Mouse (Mus musculus) adrenal gland, adult 8-10 months (tissue): ENCODE measurements around the gene Klhl7. TPM values are rescaled to one million over a fixed set of nuclear protein-coding genes. Genes with fewer than 3 reads are reported as not detected.
A peak's percentile ranks its signal among the peaks of the same experiment; 100 is the strongest.

Experiments used
- DNase-seq: peaks from one replicate; pipeline ENCODE4 v3.0.0; 2022
- total RNA-seq, 4 experiments: library from RNA; stranded (reverse); gene quantifications; 2 replicates each; pipeline ENCODE4 v1.2.4; 2022

Klhl7 gene
- 10 to 100 TPM; 37.0 to 41.8 (median 39.4) TPM for total RNA-seq

DNA sequence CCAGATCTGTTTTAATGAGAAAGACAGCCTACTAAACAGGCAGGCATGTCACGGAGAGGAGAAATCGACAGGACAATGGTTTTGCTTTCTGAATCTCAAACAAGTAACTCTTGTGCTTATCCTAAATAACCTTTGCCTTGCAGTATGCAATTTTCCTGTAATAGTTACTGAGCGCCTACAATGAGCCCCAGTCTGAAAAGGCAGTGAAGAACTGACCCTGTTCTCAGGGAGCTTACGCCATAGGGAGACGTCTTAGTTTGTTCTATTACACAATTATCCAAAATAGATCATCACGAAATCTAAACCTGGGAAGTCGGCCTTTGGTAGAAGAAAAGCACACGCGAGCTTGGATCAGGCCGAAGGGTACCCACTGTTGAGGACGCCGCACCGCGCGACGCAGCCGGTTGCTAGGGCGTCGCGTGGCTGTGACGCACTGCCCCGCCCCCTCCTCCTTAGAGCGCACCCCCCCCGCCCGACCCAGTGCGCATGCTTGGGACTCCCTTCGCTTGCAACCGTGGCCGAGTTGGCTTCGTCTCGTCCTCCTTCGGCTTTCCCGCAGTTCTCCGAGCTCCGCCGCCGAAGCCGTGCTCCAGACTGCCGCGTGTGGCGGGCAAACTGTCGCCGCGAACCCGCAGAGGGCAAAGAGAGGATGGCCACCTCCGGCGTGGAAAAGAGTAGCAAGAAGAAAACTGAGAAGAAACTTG is at the start of gene Klhl7:
Gene Klhl7, plus strand, starts transcription at position 500 of the 704 bp plus-strand sequence.
- peak; percentile 76 for DNase-seq

DNA sequence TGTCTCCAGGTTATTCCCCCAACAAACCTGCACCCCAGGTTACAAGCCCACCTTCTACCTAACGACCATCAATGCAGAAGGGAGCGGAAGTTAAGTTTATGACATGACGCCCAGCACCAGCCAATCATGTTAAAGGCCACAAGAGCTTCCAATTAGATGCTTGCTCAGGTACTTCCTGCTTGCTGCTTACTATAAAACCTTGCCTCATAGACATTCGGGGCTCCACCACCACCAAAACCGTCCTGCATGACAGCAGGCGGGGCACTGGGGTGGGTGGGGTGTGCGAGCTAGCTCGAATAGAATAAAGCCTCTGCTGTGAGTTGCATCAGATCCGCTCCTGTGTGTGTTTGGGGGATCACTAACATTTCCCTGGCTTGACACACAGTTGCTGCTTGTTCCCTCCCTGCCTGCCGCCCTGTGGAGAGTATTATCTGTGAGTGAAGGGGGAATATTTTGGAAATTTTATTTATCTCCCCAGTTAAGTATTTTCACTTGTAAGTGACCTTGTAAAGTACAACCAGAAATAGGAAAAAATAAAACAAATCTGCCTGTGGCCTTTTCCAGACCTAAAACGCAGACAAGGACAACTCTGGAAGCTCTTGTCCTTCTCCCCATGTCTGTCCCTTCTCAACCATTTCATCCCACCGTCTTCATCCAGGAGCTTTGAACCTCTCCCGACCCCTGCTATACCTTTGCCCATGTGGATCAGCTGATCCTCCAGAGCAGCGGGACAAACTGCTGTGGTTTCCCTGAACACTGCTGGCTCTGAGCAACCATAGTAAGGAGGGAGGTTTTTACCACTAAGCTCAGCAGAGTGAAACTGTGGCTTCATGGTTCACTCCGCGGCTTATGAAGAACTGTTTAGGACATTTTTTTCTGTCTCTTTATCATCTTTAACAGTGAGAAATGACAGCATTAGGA is 48.4 kb upstream of the Klhl7 start:
- DNase-seq, result no peak

DNA sequence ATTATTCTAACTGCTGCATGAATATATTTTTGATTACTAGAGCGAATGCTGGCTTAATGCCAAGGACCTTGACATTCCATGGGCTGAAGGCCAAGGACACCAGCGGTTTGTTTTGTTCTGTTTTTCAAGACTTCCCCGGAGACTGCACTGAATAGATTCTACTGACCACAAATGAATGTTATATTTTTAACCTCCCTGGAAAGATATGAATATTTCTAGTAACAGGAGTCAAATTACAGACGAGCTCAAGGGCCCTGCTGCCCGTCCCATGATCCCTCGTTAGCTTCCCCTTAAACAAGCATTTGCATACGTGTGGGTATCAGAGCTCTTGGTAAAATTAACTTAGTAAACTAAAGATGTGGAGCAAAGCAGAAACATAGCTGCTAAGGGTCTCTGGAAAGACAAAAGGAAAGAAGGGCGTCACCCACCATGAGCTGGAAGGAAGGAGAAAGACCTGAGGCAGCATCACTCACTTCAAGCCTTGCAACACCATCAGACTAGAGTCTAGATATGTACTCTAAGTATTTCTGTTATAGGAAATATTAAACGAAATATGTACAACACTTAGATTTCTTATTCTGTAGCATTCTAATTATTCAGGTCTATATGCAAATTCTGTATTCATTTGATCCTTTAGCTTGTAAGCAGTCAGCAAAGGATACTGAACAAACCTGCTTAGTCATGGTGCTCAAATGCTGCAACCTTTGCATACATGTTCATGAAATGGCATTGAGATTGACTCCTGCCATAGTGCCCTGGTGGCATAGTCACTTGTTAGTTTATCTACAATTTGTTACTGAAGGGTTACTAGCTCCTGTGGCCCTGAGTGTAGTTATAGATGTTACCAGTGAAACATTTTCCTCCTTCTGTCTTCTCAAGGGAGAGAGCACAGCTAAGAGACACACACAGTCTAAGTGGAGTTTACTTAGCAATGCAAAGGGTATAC is 46.9 kb upstream of the Klhl7 start:
- DNase-seq, result no peak

DNA sequence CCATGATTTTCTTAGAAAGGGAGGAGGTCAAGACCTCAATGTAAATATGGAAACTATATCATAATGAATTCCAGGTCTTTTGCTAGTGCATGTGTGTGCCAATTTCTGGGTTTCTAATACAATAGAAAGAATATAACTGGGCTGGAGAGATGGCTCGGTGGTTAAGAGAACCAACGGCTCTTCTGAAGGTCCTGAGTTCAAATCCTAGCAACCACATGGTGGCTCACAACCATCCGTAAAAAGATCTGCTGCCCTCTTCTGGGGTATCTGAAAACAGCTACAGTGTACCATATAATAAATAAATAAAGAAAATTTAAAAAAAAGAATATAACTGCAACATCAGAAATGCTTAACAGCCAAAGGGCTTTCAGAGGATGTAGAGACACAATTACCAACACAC is 46.0 kb upstream of the Klhl7 start:
- DNase-seq, result no peak

DNA sequence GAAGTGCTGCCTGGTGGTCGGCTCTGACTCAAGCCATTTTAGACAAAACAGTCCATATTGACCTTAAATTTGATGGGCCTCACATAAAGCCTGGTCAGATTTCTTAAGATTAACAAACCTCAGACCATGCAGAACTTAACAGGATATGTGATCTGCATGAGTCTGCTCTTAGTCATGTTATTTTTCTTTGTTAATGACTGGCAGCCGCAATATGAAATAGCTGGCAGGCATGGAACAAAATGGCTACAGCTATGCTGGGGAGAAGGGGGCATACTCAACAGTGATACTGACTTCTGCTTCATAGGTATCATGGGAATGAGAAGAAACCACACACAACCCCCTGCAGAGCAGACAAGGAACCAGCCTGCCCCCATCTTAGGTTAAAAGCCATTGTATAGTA is 43.5 kb upstream of the Klhl7 start:
- no peak for DNase-seq

DNA sequence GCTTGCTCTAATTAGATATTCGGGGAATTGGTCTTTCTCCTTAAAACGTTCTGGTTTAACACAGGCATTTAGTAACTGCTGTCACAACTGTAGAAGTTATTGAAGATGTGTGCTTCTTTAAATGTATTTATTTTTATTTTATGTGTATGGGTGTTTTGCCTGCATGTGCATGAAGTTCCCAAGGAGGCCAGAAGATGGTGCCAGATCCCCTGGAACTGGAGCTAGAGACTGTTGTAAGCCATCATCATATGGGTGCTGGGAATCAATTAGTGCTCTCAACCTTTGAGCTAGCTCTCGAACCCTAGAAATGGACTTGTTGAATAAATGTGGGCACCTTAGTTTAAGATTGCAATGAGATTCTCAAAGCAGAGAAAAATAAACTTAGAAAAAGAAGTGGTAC is 42.8 kb upstream of the Klhl7 start:
- no peak for DNase-seq

DNA sequence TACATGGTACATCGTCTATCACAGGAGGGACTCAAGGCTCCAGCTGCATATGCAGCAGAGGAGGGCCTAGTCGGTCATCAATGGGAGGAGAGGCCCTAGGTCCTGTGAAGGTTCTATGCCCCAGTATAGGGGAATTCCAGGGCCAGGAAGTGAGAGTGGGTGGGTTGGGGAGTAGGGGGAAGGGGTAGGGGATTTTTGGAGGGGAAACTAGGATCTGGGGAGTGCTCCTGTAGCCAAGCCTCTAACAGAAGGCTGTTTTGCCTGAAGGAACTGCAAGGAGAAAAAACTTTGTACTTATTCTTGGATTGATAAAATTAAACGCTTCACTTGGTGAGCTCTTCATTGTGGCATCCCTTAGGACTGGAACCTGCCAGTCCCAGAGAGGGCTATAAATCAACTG is 39.5 kb upstream of the Klhl7 start:
- no peak for DNase-seq

DNA sequence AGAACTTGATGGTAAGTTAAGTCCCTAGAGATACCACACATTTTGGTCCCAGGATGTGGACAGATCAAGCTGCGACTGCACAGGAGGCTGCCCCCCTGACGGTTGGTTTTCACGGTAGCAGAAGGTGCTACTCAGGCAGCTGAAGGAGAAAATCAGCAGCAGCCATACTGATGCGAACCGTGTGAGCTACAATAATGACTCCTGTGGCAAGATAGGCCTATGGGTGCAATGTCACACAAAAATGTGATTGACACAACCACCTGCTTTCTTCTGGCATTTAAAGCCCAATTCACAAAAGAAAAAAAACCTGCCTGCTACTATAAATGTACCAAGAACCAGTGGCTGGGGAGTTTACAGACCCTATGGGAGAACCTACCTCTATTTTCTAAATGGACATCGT is 37.4 kb upstream of the Klhl7 start:
- no peak for DNase-seq

DNA sequence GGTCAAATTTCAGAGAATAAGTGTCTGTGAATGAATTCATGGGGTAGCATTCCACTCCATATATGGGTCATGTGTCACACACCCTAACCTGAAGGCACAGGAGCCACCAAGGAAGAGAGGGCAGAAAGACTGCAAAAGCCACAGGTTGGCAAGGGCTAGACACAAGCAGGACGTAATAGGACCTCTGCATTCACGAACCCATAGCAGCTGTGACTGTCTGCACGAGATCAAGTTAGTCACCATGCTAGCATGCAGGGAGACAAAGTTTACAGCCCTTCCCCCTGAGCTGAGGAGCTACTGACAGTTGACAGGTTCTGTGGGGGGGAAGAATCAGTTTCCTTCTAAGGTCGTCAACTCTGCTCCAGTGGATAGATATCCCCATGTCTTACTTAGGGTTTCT is 36.9 kb upstream of the Klhl7 start:
- DNase-seq, result no peak

DNA sequence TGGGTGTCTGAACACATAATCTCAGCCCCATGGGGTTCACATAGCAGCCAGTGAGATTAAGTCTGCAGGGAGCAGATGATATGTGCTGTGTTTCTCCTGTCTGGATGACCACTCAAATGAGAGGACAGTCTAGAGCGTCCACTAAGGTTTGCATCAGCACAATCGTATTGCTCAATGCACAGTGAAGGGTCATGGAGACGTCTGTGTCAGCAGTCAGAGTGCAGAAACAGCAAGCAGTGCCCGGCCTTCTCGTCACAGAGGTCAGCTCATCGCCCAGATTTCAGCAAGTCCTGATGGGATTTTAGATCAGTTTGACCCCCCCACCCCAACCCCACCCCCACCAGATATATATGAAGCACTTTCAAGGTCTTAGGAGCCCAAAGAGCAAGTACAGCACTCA is 31.4 kb upstream of the Klhl7 start:
- DNase-seq, result no peak

DNA sequence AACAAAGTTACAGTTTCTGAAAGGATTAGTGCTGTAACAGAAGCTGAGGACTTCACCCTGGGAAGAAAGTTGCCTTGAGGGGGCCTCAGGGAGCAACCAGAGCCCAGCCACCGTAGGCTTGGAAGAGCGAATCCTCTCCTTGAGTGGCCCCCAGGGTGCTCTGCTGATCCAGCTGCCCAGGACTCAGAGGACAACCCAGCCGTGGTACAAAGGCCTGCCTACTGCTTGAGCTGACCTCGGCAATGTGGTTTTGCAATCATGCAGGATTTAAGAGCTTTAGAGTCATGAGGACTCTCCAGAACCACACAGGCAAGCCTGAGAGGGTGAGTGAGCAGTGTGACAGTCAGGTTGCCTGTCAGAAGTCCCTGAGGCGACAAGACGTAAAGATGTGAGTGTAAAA is 28.4 kb upstream of the Klhl7 start:
- DNase-seq, result peak; percentile 41

DNA sequence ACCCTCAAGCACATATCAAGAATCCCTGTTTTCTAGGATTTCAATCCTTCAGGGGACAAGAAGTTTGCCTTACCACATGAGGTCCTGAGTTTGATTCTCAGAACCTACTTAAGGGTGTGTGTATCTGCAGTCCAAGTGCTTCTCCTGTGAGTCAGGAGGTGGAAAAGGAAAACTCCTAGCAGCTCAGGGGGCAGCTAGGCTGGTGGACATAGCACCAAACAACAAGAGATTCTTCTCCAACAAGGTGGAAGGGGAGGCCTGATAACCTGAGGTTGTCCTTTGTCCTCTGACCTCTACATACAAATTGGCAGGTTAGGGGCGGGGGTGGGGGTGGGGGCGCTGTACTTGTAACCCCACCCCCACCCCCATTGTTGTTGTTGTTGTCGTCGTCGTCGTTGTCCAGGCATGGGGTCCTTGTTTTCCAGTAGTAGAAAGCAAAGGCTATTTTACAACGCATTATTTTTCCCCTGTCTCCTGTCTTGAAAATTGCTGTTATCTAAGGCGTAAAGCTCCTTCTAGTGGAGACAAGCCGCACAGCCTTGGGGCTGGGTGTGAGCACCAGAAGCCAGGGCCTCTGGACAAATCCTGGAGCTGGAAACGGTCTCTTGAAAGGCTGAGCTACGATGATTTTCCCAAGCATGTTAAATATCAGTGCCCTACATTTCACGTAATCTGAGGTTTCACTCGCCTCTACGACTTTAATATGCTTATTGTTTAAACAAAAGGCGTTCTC is 23.3 kb upstream of the Klhl7 start:
- DNase-seq, result peak; percentile 67

DNA sequence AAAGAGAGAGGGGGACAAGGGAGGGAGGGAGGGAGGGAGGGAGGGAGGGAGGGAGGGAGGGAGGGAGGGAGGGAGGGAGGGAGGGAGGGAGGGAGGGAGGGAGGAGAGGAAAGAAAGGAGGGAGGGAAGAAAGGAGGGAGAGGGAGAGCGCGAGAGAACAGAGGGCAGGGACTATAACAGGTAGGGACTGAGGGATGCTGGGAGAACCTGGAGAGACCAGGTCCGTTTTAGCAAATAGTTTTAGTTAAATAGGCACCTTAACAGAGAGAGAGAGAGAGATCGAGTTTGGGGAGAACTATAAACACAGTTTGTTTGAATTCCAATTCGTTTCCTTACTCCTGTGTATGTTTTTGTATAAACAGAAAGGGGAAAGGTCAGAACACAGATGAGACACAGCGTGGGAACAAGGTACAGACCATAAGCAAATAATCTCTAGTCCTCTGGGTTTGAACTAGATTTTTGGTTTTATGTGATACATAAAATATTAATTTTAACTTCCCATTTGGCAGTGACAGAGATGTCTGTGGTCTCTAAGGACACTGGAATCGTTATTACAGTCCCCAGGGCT is 22.6 kb upstream of the Klhl7 start:
- no peak for DNase-seq

DNA sequence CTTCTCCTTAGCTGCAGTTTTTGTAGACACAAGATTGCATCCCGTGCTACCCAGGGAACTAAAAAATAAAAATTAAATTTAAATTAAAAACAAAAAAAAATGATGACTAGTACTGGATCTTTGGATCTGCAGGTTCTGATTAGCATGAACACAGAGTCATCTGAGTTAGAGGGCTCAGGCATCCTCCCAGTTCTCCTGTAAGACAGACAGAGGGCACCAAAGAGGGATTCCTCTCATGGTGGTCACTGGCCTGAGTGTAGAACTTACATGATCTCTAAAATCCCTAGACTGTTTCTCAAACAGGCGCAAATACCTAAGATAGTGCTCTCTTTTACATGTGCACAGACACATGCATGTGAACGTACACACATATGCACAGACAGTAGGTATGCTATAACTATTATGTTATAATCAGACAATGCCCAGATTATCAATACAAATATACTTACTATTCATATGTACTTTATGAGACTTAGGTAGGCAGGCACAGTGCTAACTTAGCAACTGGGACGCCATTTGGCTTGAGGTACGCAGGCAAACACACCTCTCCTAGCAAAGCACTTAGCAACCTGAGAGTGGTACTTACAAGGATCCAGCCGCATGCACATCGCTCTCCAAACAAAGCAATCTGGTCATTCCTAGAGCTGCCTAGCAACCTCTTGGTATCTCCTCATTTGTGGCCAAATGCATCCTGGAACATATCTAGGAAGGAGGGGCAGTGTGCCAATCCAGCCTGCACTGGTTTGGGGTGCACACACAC is 21.8 kb upstream of the Klhl7 start:
- no peak for DNase-seq

DNA sequence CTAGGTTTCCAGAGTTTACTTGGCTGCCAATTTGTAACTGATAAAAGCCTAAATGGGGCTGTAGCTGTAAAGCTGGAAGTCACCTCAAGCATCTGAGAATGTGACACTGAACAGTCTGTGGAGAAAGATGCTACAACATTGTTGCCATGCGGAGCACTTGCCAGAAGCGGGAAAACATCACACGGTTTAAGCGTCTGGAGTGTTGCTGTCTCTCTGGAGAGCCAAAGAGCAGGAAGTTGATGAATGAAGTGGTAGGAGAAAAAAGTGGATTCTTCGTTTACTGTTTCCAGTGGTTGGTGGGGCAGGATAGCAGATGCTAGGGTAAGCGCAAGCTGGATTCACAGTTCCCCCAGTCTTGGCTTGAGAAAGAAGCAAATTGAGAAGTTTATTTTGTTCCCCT is 19.6 kb upstream of the Klhl7 start:
- no peak for DNase-seq

DNA sequence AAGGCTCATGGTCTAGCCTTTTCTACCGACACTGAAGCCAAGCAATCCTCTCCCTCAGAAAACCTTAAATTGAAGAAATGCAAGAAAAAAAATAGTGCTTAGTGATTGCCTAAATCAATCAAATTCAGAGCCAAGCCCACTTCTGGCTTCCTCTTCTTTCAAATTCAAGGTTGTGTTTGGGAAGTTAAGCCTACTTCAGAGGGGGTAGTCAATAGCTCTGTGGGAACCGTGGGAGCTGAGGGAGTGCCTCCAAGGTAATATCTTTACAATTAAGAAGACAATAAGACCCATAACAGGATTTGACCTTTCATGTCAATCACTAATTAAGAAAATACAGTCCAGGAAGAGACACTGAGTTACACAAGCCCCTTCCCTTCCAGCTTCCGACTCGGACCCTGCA is 15.6 kb upstream of the Klhl7 start:
- no peak for DNase-seq

DNA sequence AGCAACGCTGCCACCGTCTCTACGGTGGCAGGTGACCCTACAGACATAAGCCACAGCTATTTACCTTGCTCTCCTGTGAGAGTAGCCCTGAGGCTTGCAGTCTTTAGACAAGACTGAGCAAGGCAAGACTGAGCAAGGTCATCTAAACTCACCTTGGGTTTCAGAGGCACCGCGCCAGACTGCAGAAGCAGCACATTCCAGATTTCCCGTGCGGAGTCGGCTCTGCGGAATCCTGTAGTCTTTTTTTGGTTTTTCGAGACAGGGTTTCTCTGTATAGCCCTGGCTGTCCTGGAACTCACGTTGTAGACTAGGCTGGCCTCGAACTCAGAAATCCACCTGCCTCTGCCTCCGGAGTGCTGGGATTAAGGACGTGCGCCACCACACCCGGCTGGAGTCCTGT is 14.2 kb upstream of the Klhl7 start:
- no peak for DNase-seq

DNA sequence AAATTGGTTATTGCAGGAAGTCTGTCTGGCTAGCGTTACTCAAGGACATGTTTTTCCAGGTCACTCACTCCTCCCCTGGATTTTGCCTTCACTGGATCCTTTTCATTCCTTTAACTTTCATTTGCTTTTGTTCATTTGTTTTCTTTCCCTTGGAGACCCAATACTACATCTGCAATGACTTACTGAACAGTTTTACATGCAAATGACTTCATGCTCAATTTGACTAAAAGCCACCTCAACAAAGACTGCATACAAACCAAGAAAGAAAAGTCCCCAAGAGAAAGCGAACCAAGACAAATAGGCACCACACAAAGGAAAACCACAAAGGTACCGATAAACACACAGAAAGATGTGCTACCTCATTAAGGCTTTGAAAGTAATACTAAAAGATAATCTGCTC is 13.5 kb upstream of the Klhl7 start:
- DNase-seq, result no peak

DNA sequence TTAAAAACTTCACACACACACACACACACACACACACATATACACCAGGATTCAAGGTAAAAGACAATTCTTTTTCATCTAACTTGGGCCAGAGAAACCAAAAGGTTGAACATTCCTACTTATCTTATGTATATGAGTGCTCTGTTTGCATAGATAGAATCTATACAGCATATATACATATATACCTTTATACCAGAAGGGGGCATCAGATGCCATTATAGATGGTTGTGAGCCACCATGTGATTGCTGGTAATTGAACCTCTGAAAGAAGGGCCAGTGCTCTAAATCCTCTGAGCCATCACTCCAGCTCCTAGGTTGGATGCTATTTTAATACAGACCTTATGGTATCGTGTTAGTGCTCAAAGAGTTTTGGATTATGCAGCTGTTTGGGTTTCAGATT is 12.0 kb upstream of the Klhl7 start:
- DNase-seq, result no peak

DNA sequence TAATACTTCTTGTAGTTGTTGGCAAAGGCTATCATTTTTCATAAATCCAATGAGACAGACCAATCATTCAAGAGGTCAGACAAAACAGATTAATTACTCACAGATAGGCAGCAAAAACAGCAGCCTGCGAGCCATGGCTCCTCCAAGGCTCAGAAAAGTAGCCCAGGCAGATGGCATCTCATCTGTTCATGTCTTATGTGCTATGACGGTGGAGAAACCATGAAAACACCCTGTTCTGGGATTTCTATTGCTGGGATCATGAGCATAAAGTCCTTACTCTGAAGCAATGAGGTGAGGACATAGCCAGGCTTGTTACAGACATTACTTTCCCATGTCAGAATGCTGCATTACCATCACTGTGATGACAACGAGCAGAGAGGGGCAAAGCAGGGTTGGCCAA is 7.9 kb upstream of the Klhl7 start:
- no peak for DNase-seq

DNA sequence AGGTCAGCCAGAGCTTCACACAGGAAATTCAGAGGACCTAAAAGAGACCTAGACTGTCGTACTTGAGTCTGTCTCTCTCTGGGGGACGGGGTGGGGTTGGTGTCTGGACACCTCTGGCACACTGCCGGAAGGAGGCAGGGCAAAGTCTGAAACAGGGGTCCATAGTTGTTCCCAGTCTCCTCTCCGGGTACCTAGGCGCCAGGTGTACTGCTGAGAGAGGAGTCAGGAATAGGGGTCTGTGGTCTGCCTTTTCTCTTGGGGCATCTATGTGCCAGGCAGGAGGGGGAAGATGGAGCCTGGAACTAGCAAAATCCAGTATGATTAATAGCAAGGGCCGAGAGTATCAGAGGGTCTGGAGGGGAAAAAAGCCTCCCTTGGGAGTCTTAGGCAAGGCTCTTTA is 5.0 kb upstream of the Klhl7 start:
- no peak for DNase-seq
